Mouse (Mus musculus) gastrocnemius, adult 8-10 months (tissue): ENCODE measurements around the gene Anpep. TPM values are rescaled to one million over a fixed set of nuclear protein-coding genes. Genes with fewer than 3 reads are reported as not detected.
A peak's percentile ranks its signal among the peaks of the same experiment; 100 is the strongest.
"Not testable (repeated sequence)": the region's sequence is repeated elsewhere in the genome, so short reads cannot be mapped to it uniquely, and the experiment has no call there.

Source experiments
- DNase-seq, 2 experiments: peaks; one replicate each; pipeline ENCODE4 v3.0.0; 2022; ENCODE audit warnings: low spot score in 2 of 2
- total RNA-seq, 4 experiments: library from RNA; stranded (reverse); gene quantifications; 2 replicates each; pipeline ENCODE4 v1.2.4; 2022

Anpep gene
- total RNA-seq, 4 experiments from 2014 or later: 2.8 to 5.8 (median 3.5) TPM

GRCm38 (mm10) chr7:79813409-79813808 is 47.5 kb downstream of the Anpep start:
- DNase-seq: no peak

- DNase-seq: peak in 1 of 2 experiments; percentile 47
Observed at GRCm38 (mm10) chr7:79810611-79811506, 50.0 kb downstream of the Anpep start, which contains the start of gene Mesp2. Gene Mesp2, plus strand, starts transcription at chr7:79810727.

GRCm38 (mm10) chr7:79808561-79808960 is 52.3 kb downstream of the Anpep start:
- no peak for DNase-seq

GRCm38 (mm10) chr7:79803887-79804286 is 57.0 kb downstream of the Anpep start:
- no peak for DNase-seq

- no peak for DNase-seq
Observed at GRCm38 (mm10) chr7:79802037-79802436, 58.8 kb downstream of the Anpep start.

DNA sequence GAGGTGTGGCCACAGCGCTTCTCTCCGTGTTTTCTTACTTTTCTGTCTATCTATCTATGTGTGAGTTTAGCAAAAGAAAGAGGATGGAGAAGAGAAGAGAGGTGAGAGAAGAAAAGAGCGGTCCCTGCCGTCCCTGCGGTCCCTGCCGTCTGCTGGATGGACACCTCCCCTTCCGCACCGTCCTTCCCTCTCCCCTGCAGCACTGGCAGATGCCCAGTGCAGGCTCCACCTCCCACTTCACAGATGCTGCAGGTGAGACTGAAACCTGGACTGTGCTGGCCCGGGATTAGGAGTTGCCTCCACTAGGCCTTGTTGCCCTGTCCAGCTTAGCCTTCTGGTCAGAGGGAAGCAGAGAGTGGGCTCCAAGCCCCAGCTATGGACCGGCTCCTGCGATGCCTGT is 59.5 kb downstream of the Anpep start:
- DNase-seq: no peak

DNA sequence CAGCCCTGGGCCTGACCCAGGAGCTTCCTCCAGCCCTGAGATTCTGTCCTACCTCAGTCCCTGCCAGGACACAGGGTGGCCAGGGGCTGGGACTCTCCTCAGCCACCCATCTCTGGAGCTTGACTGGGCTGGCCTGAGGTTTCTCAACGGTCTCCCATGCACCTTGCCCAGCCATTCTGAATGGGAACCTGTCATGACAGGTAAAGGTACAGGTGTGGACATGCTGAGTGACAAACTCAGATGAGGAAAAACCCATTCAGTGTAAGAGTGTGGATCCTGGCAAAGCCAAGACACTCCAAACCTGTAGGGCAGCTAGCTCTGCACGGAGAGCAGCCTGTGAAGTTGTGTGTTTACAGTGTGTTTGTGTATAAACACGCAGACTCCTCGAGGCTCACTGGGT is 60.5 kb downstream of the Anpep start:
- no peak for DNase-seq

DNA sequence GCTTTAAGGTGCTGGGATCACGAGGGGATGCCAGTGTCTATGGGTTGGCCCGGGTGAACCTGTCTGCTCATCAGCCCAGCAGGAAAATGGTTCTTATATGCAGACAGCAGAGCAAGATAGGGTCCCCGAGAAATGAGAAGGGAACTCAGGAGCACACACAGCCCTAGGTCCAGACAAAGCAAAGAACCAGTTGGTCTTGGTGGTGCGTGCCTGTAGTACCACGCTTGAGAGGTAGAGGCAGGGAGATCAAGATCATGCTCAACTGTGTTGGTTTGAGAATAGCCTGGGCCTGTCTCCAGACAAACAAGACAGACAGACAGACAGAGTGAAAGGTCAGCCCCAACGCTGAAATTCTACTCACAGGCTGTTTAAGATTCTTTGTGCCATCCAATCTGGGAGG is 61.4 kb downstream of the Anpep start:
- DNase-seq: no peak

- DNase-seq: peak; percentile 57 to 60
Observed at GRCm38 (mm10) chr7:79799048-79799447, 61.8 kb downstream of the Anpep start.

GRCm38 (mm10) chr7:79798606-79799005 is 62.3 kb downstream of the Anpep start:
- DNase-seq: no peak

- DNase-seq: no peak
Observed at GRCm38 (mm10) chr7:79793688-79794087, 67.2 kb downstream of the Anpep start, which contains the start of gene Mesp1. Gene Mesp1, minus strand, starts transcription at chr7:79793788.

DNA sequence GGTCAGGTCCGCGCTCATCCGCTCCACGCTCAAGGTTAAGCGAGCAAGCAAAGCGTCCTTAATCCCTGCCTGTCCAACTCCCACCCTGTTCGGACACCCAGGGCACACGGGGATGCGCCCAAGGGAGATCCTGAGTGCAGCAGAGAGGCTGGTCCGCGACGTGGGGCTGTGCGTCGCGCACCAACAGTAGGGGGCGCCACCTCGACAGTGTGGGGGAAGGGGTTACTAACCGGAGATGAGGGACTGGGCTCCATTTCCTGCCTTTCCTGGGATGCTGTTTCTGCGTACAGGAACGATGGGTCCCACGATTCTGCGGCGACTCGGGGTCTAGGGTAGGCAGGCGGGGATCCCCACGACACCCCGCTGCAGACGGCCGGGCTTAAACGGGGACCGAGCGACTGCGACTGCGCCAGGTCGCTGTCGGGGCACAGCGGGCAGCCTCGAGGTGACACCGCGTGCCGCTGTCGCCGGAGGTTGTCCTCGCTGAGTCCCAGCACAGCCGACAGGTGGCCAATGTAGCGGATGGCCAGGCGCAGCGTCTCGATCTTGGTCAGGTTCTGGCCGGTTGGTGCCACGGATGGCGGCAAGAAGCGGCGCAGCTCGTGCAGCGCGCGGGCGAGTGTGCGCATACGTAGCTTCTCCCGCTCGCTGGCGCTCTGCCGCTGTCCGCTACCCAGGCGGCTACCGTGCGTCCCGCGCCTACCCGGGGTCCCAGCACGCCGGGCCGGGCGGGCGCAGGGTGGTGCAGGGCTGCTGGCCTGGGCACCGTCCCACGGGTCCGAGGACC is 68.0 kb downstream of the Anpep start:
- DNase-seq: no peak

DNA sequence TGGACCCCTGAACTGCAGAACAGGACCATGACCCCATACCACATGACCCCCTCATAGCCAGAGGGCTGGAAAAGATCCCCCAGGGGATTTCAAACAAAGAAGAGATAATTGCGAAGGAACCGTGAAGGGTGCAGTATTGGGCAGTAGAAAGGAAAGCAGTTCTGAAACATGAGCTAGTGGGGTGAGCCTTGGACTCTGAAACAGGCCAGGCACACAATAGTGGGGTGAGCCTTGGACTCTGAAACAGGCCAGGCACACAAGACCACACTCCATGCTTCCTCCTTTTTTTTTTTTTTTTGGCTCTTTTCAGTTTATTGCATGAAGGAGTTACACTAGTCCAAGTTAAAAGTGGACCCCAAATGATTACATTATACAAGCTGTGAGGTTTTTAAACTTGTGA is 71.0 kb downstream of the Anpep start:
- not testable (repeated sequence) for DNase-seq

DNA sequence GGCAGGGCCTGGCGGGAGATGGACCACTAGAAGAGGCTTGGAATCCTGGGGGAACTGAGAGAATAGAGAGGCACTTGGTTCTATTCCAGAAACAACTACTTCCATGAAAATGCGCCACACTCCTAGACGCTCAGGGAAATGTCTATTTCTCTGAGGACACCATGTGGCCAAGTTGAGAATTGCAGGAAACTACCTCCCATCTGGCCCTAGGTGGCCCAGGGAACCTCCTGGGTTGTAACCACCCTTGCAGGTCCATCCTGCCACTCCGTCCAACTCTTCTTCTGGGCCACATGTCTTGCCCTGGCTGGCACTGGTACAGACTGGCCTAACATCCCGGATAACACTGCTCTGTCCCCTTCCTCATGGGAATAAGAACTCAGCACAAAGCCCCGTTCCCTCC is 74.6 kb downstream of the Anpep start:
- DNase-seq: peak; percentile 25 to 42

DNA sequence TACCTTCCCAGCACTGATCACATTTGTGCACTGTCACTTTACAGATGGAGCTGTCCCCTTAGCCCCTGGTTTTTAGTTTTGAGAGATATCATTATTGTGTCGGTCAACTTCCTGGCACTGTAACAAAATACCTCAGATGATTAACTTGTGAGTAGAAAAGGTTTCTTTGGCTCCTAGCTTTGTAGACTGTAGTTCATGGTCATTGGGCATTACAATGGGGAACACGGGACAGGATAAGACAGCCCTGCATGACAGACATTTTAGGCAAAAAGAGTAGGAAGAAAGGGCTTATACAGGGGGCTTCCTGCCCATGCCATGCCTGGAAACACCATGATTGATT is 78.4 kb downstream of the Anpep start:
- DNase-seq: no peak

DNA sequence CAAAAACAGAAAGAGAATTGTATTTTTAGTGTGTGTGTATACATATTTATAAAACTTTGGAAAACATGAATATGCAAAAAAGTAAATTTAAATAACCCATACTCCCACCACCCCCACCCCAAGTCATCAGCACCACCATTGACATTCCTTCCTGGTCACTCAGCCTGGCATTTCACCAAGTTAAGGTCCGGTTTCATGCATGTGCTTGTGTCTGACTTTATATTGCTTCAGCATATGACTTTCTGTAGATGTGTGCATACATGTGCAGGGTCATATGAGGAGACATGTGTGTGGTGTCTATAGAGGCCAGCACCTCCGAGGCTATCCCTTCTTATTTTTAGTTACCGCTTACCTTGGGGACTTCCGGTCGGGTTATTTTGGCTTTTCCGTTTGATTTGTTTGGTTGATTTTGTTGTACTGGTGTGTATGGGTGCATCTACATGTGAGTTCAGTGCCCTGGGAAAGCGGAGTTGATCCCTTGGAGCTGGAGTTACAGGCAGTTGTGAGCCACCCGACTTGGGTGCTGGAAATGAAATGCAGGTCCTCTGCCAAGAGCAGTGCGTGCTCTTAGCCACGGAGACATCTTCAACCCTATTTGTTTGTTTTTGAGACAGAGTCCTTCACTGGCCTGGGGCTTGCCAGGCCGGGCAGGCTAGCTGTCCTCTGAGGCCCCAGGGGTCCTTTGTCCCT is 78.9 kb downstream of the Anpep start:
- no peak for DNase-seq

- peak; percentile 48 to 62 for DNase-seq
Observed at GRCm38 (mm10) chr7:79780647-79781626, 79.9 kb downstream of the Anpep start.
